Mouse (Mus musculus) olfactory bulb, adult 2 months (tissue): ENCODE data around the gene Uso1.

Source experiments
- CTCF ChIP-seq: fragments of 200-500 bp; IDR thresholded peaks from 2 replicates; pipeline ENCODE4 v1.5.1; 2012; ENCODE audit warnings: low read depth, mild to moderate bottlenecking, low read length, moderate library complexity; ENCODE audit not compliant: insufficient read depth
- POLR2A ChIP-seq: fragments of 200-500 bp; IDR thresholded peaks from 2 replicates; pipeline ENCODE4 v1.6.1; 2012; ENCODE audit warnings: mild to moderate bottlenecking, low read depth, low read length, moderate library complexity; ENCODE audit not compliant: insufficient read depth

DNA sequence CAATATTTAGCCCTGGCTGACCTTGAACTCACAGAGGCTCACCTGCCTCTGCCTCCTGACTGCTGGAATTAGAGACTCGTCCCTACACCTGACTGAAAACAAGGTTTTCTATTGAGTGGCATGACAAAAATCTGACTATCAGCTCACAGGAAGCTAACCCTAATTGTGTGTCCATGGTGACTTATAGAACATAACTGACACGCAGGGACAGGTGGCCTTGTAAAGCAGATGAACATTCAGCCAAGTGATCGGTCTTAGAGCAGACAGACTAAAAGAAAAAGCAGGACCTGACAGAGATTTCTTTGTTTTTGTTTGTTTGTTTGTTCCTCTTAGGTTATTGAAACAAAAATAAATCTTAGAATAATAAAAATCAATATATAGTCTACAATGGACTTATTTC lies 10.5 kb downstream of the Uso1 start:
- TF ChIP-seq CTCF (no peak), POLR2A (no peak)
